Mouse (Mus musculus) frontal cortex, postnatal 25 days (tissue): ENCODE results near the gene Lmbr1.

Experiments
- DNase-seq, 2 experiments: peaks; one replicate each; pipeline ENCODE4 v3.0.0; 2022; ENCODE audit warnings: low spot score in 2 of 2

Lmbr1 gene

DNA sequence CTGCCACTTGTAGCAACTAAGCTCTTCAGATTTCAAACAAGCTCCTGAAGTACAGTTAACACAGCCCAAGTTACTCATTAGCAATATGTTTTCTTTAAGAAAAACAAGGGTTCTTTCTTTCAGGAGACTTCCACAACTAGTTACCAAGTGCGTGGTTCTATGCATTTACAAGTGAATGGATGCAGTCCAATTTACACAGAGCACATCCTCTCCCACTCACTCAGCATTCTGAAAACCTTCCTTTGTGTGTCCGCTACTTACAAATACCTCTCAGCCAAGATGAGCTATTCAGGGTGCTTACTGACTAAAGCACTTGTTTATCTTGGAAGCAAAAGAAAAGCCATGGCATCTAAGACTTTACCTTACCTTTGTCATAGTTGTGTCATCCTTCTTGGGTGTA lies 124.3 kb downstream of the Lmbr1 start:
- no peak for DNase-seq

DNA sequence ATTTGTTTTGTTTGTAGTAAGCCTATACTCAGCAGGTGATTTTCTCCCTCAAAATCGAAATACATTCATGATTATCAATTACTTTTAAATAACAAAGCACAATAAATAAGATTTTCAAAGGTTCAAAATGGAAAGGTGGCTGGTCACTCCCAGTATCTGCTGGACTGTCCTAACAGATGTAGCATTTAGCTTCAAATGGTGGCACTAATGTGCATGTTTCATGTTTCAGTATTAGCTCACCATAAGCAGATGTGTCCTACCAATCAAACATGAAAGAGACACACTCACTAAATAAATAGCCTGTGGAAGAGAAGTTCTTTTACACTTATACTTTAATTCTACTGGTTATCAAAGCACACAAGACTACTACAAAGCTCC lies 126.7 kb downstream of the Lmbr1 start:
- DNase-seq: no peak

- DNase-seq: no peak
These were observed 127.2 kb downstream of the Lmbr1 start for GRCm38 (mm10) chr5:29250795-29251495.

DNA sequence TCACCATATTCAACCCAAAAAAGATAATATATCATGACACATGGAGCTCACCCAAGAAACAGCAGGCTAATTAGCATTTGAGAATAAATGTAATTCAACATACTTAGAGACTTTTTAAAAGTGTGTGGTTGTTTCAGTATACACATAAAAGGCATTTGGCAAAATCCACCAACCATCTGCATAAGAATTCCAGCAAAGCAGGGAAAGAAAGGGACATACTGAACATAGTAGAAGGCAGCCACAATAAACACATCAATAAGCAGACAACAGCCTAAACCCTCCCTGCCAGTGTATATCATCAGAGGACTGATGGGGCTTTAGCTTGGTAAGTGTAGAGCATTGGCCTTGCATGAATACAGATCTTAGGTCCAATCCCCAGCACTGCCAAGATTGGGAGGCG lies 133.4 kb downstream of the Lmbr1 start:
- no peak for DNase-seq

GRCm38 (mm10) chr5:29238379-29238778 lies 139.8 kb downstream of the Lmbr1 start:
- no peak for DNase-seq

DNA sequence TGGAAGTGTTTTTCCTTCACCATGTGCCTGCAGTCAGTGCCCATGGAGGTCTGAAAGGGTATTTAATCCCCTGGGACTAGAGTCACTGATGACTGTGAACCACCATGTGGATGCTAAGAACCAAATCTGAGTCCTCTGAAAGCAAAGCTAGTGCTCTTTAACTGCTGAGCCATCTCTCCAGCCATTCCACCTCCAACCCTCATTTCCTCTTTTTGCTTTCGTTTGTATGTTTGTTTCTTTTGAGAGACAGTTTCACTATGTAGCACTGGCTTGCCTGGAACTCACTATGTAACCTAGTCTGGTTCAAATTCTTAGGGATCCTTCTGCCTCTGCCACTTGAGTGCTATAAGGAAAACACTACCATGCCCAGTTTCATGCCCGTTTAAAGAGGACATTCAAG lies 147.7 kb downstream of the Lmbr1 start:
- no peak for DNase-seq

- no peak for DNase-seq
These were observed 154.1 kb downstream of the Lmbr1 start for GRCm38 (mm10) chr5:29224089-29224488.

GRCm38 (mm10) chr5:29217997-29218396 lies 160.2 kb downstream of the Lmbr1 start:
- no peak for DNase-seq

GRCm38 (mm10) chr5:29211980-29212555 lies 166.1 kb downstream of the Lmbr1 start:
- DNase-seq: no peak

DNA sequence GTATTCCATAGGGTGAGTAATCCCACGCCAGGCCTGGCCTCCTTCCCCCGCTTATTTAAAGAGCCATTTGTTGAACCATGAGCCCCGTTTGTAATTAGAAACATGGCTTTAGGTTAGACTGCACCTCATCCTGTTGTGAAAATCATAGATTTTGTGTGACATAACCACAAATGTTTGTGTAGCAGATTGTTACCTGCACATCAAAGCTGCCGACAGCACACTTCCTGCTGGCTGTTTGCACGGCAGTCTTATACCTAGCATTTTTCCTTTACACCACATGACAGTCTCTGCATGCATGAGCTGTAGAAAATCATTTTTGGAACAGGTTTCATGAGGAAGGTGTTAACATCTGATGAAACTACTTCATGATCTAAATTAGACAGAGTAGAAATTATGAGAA lies 172.5 kb downstream of the Lmbr1 start:
- no peak for DNase-seq

- no peak for DNase-seq
These were observed 178.3 kb downstream of the Lmbr1 start for GRCm38 (mm10) chr5:29199868-29200267.

GRCm38 (mm10) chr5:29198960-29199488 lies 179.2 kb downstream of the Lmbr1 start:
- DNase-seq: no peak

GRCm38 (mm10) chr5:29197187-29197586 lies 181.0 kb downstream of the Lmbr1 start:
- no peak for DNase-seq

DNA sequence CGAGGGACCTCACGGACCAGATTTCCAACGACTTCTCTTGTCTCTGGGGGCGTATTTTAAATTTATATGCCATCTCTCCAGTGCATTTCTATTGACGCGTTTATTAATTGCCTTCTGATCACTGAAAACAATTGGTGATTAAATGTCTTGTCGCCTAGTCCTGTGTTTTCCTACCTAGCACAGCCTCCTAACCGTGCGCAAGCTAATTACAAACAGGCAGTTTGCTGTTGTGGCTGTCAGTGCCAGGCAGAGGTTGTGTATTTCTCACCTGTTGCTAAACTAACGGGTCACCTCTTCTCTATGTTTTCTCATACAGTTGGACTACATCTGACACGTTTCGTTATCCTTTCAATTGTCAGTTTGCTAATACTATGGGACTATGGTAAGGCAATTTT lies 181.9 kb downstream of the Lmbr1 start:
- no peak for DNase-seq

GRCm38 (mm10) chr5:29195570-29196263 lies 182.5 kb downstream of the Lmbr1 start, which contains the start of gene Rnf32:
Gene Rnf32 (plus strand): TSS chr5:29195992.
- DNase-seq: peak; percentile 70

GRCm38 (mm10) chr5:29195231-29195569 lies 183.0 kb downstream of the Lmbr1 start:
- DNase-seq: no peak

DNA sequence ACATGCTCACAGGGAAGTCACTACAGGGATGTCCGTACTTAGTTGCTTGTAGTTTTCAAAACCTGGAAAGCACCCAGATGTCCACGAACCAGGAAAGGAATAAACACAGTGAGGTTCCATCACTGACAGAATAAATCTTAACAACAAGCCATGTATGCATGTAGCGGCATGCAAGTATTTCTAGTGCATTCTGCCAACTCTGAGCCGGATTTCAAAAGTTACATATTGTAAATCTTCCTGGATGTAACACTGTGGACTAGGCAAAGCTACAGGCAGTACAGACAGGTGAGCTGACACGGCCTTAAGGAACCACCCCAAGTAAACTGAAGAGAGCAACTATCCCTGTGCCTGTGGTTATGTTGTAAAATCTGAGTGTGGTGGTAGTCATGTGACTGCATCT lies 191.4 kb downstream of the Lmbr1 start:
- DNase-seq: no peak
